Mouse (Mus musculus): ENCODE measurements around the gene Pcbd2. TPM values are rescaled to one million over a fixed set of nuclear protein-coding genes. Genes with fewer than 3 reads are reported as not detected.

Pcbd2 gene
- polyA plus RNA-seq, 1 experiment = 12.6 TPM

DNA sequence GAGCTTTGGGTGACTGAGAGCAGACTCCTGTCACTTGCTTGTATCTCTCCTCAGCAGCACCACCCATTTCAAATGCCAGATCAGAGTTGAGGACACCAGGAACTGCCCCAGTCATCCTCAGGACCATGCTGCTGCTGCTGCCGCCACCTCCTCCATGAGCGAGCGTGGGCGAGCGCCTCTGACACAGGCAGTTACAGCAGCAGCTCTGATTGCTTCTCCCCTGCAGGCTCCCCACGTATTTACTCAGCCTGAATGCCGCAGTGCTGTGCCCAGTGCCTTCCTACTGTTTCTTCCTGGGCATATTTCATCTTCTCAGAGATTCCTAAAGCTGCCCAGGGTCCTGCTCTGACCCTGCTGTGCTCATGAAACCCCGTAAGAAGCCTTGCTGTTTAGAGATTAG lies 15.1 kb downstream of the Pcbd2 start:
- TF ChIP-seq CTCF (IDR thresholded peaks at IDR 0.05; ENCODE audit: borderline replicate concordance, extremely low read depth, insufficient read depth, insufficient read length) (no peak), POLR2A (IDR thresholded peaks at IDR 0.05; ENCODE audit: borderline replicate concordance, extremely low read depth, insufficient read depth, insufficient read length, poor library complexity, severe bottlenecking) (no peak)
- DNase-seq (ENCODE audit: low read depth) = no peak

GRCm38 (mm10) chr13:55754380-55754779 lies 27.2 kb downstream of the Pcbd2 start:
- DNase-seq (ENCODE audit: low read depth) = no peak
- TF ChIP-seq CTCF (IDR thresholded peaks at IDR 0.05; ENCODE audit: borderline replicate concordance, extremely low read depth, insufficient read depth, insufficient read length) (no peak), POLR2A (IDR thresholded peaks at IDR 0.05; ENCODE audit: borderline replicate concordance, extremely low read depth, insufficient read depth, insufficient read length, poor library complexity, severe bottlenecking) (no peak)

- no peak for DNase-seq (ENCODE audit: low read depth)
- TF ChIP-seq POLR2A (IDR thresholded peaks at IDR 0.05; ENCODE audit: borderline replicate concordance, extremely low read depth, insufficient read depth, insufficient read length, poor library complexity, severe bottlenecking) (no peak), CTCF (IDR thresholded peaks at IDR 0.05; ENCODE audit: borderline replicate concordance, extremely low read depth, insufficient read depth, insufficient read length) (no peak)
Observed at GRCm38 (mm10) chr13:55756789-55757188, 29.6 kb downstream of the Pcbd2 start.

DNA sequence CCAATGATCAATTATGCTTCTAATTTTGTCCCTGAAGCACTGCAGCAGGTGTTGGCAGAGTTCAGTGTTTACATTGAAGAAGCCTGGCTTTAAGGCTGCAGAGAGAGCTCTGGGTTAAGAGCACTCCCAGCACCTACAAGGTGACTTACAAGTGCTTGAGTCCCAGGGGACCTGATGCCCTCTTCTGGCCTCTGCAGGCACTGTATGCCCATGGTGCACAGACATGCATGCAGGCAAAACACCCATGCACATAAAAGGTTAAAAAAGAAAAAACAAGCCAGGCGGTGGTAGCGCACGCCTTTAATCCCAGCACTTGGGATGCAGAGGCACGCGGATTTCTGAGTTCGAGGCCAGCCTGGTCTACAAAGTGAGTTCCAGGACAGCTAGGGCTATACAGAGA lies 30.5 kb downstream of the Pcbd2 start:
- DNase-seq (ENCODE audit: low read depth) = peak; percentile 47
- TF ChIP-seq POLR2A (IDR thresholded peaks at IDR 0.05; ENCODE audit: borderline replicate concordance, extremely low read depth, insufficient read depth, insufficient read length, poor library complexity, severe bottlenecking) (no peak), CTCF (IDR thresholded peaks at IDR 0.05; ENCODE audit: borderline replicate concordance, extremely low read depth, insufficient read depth, insufficient read length) (no peak)

DNA sequence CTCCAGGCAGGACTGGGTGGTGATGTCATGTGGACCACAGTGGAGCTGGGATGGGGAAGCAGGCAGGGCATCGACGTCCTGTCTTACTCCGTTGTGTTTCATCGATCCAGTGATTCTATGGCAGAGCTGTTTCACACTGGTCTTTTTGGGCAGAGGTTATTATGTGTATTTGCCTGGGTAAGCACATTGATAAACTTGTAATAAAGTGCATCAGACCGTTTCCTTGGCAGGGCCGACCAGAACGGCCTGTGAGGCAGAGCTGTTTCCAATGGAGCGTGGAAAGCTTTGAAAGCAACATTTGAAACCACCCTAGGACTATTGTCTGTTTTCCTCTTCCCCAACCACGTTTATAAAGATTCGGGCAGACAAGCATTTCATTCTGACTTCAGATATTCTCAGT lies 33.4 kb downstream of the Pcbd2 start:
- TF ChIP-seq POLR2A (IDR thresholded peaks at IDR 0.05; ENCODE audit: borderline replicate concordance, extremely low read depth, insufficient read depth, insufficient read length, poor library complexity, severe bottlenecking) (no peak), CTCF (IDR thresholded peaks at IDR 0.05; ENCODE audit: borderline replicate concordance, extremely low read depth, insufficient read depth, insufficient read length) (no peak)
- no peak for DNase-seq (ENCODE audit: low read depth)

- DNase-seq (ENCODE audit: low read depth) = no peak
- TF ChIP-seq POLR2A (IDR thresholded peaks at IDR 0.05; ENCODE audit: borderline replicate concordance, extremely low read depth, insufficient read depth, insufficient read length, poor library complexity, severe bottlenecking) (no peak), CTCF (IDR thresholded peaks at IDR 0.05; ENCODE audit: borderline replicate concordance, extremely low read depth, insufficient read depth, insufficient read length) (no peak)
Observed at GRCm38 (mm10) chr13:55761486-55761885, 34.3 kb downstream of the Pcbd2 start.

DNA sequence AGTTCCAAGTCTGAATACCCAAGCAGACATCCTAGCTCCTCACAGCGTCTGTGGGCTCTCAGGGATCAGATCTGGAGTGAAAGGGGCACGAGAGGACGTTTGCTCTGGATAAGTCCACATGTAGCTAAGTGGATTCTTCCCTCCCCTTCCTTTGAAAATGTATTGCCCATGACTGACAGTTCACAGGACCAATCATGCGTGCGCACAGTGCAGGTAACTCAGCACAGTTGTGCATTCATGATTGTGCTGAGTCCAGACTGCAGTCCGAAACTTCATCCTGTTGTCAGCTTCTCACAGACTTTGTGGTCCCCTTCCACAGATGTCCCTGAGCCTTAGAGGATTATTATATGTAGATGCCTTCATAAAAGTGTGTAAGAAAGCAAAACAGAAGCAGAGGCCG lies 47.2 kb downstream of the Pcbd2 start:
- DNase-seq (ENCODE audit: low read depth) = no peak
- TF ChIP-seq CTCF (IDR thresholded peaks at IDR 0.05; ENCODE audit: borderline replicate concordance, extremely low read depth, insufficient read depth, insufficient read length) (no peak), POLR2A (IDR thresholded peaks at IDR 0.05; ENCODE audit: borderline replicate concordance, extremely low read depth, insufficient read depth, insufficient read length, poor library complexity, severe bottlenecking) (no peak)

- TF ChIP-seq POLR2A (IDR thresholded peaks at IDR 0.05; ENCODE audit: borderline replicate concordance, extremely low read depth, insufficient read depth, insufficient read length, poor library complexity, severe bottlenecking) (no peak), CTCF (IDR thresholded peaks at IDR 0.05; ENCODE audit: borderline replicate concordance, extremely low read depth, insufficient read depth, insufficient read length) (no peak)
- no peak for DNase-seq (ENCODE audit: low read depth)
Observed at GRCm38 (mm10) chr13:55775056-55775455, 47.9 kb downstream of the Pcbd2 start.

- no peak for DNase-seq (ENCODE audit: low read depth)
- TF ChIP-seq POLR2A (IDR thresholded peaks at IDR 0.05; ENCODE audit: borderline replicate concordance, extremely low read depth, insufficient read depth, insufficient read length, poor library complexity, severe bottlenecking) (no peak), CTCF (IDR thresholded peaks at IDR 0.05; ENCODE audit: borderline replicate concordance, extremely low read depth, insufficient read depth, insufficient read length) (no peak)
Observed at GRCm38 (mm10) chr13:55784268-55784667, 57.1 kb downstream of the Pcbd2 start, which contains the start of gene Catsper3. TSS of gene Catsper3 (plus strand) at chr13:55784568.

- TF ChIP-seq CTCF (IDR thresholded peaks at IDR 0.05; ENCODE audit: borderline replicate concordance, extremely low read depth, insufficient read depth, insufficient read length) (no peak), POLR2A (IDR thresholded peaks at IDR 0.05; ENCODE audit: borderline replicate concordance, extremely low read depth, insufficient read depth, insufficient read length, poor library complexity, severe bottlenecking) (no peak)
- DNase-seq (ENCODE audit: low read depth) = no peak
Observed at GRCm38 (mm10) chr13:55786120-55786519, 59.0 kb downstream of the Pcbd2 start.

- TF ChIP-seq POLR2A (IDR thresholded peaks at IDR 0.05; ENCODE audit: borderline replicate concordance, extremely low read depth, insufficient read depth, insufficient read length, poor library complexity, severe bottlenecking) (no peak), CTCF (IDR thresholded peaks at IDR 0.05; ENCODE audit: borderline replicate concordance, extremely low read depth, insufficient read depth, insufficient read length) (no peak)
- no peak for DNase-seq (ENCODE audit: low read depth)
Observed at GRCm38 (mm10) chr13:55801246-55801645, 74.1 kb downstream of the Pcbd2 start.

- DNase-seq (ENCODE audit: low read depth) = no peak
- TF ChIP-seq CTCF (IDR thresholded peaks at IDR 0.05; ENCODE audit: borderline replicate concordance, extremely low read depth, insufficient read depth, insufficient read length) (no peak), POLR2A (IDR thresholded peaks at IDR 0.05; ENCODE audit: borderline replicate concordance, extremely low read depth, insufficient read depth, insufficient read length, poor library complexity, severe bottlenecking) (no peak)
Observed at GRCm38 (mm10) chr13:55803973-55804372, 76.8 kb downstream of the Pcbd2 start.

All from brain, embryonic 14.5 days (tissue).